Mouse (Mus musculus): ENCODE measurements at regions not wholly inside any gene's neighbourhood (a gene's known extent, or its start where the extent isn't known, plus 50 kb on each side); places are given as distances from the start of the nearest gene placed in this dataset.

- TF ChIP-seq GATA1 (IDR thresholded peaks at IDR 0.05; ENCODE audit: low read length): no peak
Observed at GRCm38 (mm10) chr3:14952169-14952729, 66.2 kb downstream of the Car2 start.

GRCm38 (mm10) chr3:14952951-14953350, 66.9 kb downstream of the Car2 start:
- TF ChIP-seq GATA1 (IDR thresholded peaks at IDR 0.05; ENCODE audit: low read length): no peak

GRCm38 (mm10) chr3:14957481-14957880, 71.4 kb downstream of the Car2 start:
- no peak for TF ChIP-seq GATA1 (IDR thresholded peaks at IDR 0.05; ENCODE audit: low read length)

- TF ChIP-seq GATA1 (IDR thresholded peaks at IDR 0.05; ENCODE audit: low read length): no peak
Observed at GRCm38 (mm10) chr3:14958277-14958676, 72.2 kb downstream of the Car2 start.

DNA sequence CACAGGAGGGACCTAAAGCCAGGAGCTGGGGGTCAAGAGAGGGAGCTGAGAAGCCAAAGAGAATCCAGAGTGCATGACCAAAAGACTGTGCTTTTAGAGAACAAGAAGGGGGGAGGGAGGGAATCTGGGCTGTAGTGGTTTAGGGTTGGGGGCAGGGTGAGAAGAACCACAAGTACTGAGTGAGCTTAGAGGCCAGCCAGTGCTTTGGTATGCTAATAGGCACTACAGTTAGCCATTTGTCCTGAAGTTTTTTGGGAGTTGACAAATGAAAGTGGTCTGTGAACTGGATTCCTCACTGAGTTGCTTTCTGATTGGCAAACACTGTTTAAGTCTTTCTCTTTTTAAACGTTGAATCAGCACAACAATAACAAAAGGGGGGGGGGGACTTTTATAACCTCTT, 73.5 kb downstream of the Car2 start:
- TF ChIP-seq GATA1 (IDR thresholded peaks at IDR 0.05; ENCODE audit: low read length): no peak

DNA sequence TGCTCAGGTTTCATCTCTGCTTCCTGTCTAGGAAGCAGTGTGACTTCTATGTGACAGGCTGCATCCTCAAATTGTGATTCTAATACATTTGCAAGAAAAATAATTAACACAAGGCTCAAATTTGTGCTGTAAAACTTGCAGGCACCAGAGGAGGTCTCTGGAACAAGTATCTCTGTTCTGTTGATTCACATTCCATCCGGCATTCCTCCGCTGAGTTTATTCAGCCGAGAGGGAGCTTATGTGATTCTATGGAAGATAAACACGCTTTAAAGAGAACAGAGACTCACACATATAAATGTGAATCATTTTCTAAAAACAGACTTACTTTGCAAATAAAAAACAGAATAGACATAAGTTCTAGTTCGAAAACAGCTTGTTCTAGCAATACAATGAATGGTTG, 78.7 kb downstream of the Car2 start:
- no peak for TF ChIP-seq GATA1 (IDR thresholded peaks at IDR 0.05; ENCODE audit: low read length)

DNA sequence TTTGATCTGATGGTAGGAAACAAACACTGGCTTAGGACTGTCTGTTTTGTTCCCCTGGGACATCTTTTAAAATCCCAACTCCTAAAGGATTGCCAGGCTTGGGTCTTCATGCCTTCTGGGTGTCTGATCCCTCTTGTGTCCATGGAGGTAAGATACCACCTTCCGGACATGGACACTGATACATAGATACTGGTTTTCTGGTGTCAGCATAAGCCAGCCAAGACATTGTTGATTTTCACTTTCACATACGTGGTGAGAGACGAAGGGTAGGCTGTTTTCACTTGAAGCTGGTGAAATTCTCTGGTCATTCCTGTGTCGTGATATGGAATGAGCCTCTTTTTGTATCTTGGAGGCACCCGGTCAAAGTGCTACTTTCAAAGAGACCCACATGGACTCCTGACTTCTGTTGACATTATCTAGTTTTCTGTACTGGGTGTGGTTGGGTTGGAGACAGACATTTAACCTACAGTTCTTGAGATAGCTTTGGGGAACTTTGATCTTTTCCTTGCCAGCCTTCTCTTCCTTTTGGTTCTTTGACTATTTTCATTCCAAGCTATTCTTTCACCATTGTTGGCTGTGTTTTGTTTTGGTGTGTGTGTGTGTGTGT, 79.5 kb downstream of the Car2 start:
- no peak for TF ChIP-seq GATA1 (IDR thresholded peaks at IDR 0.05; ENCODE audit: low read length)

DNA sequence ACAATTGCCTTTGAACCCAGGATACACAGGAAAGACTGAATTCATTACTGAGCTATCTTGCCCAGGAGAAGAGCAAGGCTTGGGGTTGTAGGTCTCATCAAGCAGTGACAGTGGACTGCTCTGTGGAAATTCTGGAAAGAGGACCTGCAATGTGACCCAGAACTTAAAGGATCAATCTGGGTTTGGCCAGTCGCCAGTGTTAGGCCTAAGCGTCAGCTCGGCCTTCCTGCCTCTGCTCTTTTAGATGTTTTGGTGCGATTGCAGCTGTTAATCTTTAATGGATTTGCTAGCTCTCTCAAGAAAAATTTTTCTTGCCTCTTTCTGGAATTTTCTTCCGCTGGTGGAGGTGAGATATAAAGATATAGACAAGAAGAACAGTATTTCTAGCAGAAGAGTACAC, 81.2 kb downstream of the Car2 start:
- no peak for TF ChIP-seq GATA1 (IDR thresholded peaks at IDR 0.05; ENCODE audit: low read length)

DNA sequence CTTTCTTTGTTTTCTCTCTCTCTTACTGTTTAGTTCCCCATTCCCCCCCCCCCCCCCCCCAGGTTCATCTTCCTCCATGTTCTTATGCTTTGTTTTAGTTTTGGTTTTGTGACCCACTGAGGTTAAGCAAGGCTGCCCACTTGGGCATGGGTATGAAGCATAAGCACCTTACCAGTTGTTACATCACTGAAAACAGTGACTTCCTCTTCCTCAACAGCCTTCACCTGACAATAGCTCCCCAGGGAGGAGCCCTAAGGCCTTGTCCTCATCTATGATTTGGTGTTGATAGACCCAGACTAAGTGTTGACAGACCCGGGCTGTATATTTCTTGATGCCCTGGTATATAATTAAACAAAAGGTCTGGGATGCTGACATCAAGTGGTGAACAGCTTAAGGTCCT, 82.3 kb downstream of the Car2 start:
- no peak for TF ChIP-seq GATA1 (IDR thresholded peaks at IDR 0.05; ENCODE audit: low read length)

DNA sequence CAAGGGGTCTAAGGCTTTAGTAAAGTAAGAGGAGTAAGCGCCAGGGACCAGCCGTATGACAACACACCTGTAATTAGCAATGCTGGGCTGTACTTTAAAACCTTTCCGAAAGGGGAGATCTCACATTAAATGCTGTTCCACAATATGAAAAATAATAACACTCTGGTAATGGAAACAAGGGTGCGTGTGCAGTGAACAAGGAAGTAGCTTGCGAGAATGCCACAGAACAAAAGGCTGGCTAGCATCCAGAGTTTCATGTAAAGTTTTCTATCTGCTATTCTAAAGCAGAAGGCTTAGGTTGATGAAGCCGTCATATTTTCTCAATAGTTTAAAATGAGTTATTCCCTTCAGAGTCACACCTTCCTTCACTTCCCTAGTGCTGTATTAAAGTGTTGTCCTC, 83.6 kb downstream of the Car2 start:
- TF ChIP-seq GATA1 (IDR thresholded peaks at IDR 0.05; ENCODE audit: low read length): no peak

GRCm38 (mm10) chr3:14971647-14972046, 85.6 kb downstream of the Car2 start:
- TF ChIP-seq GATA1 (IDR thresholded peaks at IDR 0.05; ENCODE audit: low read length): no peak

DNA sequence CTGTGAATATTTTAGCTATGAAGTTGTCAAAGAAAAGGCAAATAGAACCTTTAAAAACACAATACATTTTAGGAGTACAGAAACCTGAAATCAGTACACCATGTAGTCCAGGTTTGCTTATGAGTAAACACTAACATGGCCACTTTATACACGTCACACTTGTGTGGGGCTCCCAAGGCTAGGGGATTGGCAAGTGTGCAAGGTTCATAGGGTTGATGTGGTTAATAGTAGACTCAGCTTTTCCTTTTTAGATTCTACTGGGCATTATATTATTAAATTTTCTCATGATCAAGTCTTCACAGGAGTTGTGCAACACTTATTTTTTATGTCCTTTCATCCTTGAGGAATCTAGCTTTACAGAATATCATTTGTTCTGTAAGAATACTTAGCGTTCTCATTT, 88.7 kb downstream of the Car2 start:
- no peak for TF ChIP-seq GATA1 (IDR thresholded peaks at IDR 0.05; ENCODE audit: low read length)

- TF ChIP-seq GATA1 (IDR thresholded peaks at IDR 0.05; ENCODE audit: low read length): no peak
Observed at GRCm38 (mm10) chr3:14975203-14975602, 89.1 kb downstream of the Car2 start.

GRCm38 (mm10) chr3:14979116-14979613, 93.1 kb downstream of the Car2 start:
- TF ChIP-seq GATA1 (IDR thresholded peaks at IDR 0.05; ENCODE audit: low read length): no peak

DNA sequence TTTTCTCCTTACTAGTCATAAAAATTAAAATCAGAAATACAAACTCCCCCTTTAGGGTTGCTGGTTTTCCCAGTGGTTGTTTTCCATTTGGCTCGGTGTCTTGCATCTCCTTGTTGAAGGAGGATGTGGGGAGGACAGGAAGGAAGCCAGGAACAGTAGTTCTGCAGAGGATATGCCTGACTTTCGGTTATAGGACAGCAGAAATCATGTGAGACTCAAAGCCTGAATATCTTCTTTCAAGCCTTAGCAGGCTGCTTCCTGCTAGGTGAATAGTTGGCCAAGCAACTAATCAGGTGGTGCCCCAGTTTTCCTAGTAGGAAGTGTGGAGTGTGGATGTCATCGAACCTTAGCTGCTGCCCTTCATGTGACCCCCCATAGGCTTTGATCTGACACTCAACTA, 103.6 kb downstream of the Car2 start:
- no peak for TF ChIP-seq GATA1 (IDR thresholded peaks at IDR 0.05; ENCODE audit: low read length)

DNA sequence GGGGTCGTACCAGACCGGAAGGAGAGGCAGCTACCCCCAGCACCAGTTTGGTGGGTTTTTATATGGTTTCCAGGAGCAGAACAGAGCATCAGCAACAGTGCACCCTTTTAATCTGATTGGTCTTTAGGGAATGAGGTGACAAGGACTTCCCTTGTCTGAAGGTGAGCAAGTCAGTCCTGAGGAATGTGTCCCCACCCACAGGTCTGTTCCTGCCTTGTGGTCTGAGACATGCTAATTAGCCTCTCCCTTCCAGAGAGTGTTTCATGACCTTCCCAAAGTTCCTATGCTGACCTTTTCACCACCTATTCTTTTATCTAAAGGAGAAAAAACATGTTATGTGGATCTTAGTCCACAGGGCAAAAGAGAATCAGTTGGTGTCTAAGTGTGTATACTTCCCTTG, 107.9 kb downstream of the Car2 start:
- no peak for TF ChIP-seq GATA1 (IDR thresholded peaks at IDR 0.05; ENCODE audit: low read length)

DNA sequence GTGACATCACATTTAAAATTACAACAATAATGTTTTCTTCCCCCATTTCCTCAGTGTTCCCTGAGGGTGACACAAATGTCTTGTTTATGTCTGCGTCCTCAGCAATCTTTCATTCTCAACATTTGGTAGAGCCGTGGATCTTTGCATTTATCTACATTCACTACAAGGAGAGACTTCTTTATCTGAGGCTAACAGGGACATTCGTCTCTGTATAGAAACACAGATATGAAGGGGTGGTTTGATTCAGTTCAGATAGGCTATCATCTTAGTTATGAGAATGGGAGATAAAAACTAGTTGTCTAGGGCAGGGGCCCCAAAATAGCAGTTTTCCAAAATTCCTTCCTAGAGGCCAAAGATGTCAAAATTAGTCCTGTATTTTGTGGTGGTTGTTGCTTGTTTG, 111.2 kb downstream of the Car2 start:
- TF ChIP-seq GATA1 (IDR thresholded peaks at IDR 0.05; ENCODE audit: low read length): peak; percentile 60

DNA sequence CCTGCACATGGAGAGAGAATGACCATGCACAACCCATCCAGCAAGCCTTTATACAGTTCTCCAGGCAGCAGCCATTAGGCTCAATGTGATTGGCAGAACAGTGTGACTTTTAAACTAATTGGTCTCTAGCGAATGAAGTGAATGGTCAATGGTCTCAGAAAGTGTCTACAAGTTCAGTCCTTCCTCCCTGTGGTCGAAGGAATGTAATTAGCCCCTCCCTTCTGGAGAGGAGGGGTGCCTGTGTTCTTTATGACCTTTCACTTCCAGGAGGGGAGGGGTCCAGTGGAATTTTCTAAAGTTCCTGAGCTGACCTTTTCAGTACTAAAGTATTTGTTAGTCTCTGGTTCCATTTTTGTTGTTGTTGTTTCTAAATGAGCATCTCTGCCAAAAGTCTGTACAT, 112.4 kb downstream of the Car2 start:
- no peak for TF ChIP-seq GATA1 (IDR thresholded peaks at IDR 0.05; ENCODE audit: low read length)
